Mouse (Mus musculus) forebrain, embryonic 13.5 days (tissue): ENCODE results near the gene Irgq. TPM values are rescaled to one million over a fixed set of nuclear protein-coding genes. Genes with fewer than 3 reads are reported as not detected.

Source experiments
- ATAC-seq: fragments of 200-750 bp; cut with Nextera tagmentation; 2 replicates; pipeline ENCODE4 v1.8.0; 2017
- H3K27ac ChIP-seq: fragments of 300-500 bp; sonication (generic); 2 replicates; pipeline ENCODE4 v1.5.1; 2015; ENCODE audit warnings: inconsistent platforms, mild to moderate bottlenecking, moderate library complexity
- H3K27me3 ChIP-seq: fragments of 300-500 bp; sonication (generic); 2 replicates; pipeline ENCODE4 v1.6.1; 2015; ENCODE audit warnings: mild to moderate bottlenecking, inconsistent platforms
- H3K36me3 ChIP-seq: fragments of 300-500 bp; sonication (generic); 2 replicates; pipeline ENCODE4 v1.6.1; 2015; ENCODE audit warnings: mild to moderate bottlenecking, inconsistent platforms; ENCODE audit not compliant: poor library complexity, severe bottlenecking
- H3K4me1 ChIP-seq: fragments of 300-500 bp; sonication (generic); 2 replicates; pipeline ENCODE4 v1.6.1; 2015; ENCODE audit warnings: inconsistent platforms
- H3K4me2 ChIP-seq: fragments of 300-500 bp; sonication (generic); 2 replicates; pipeline ENCODE4 v1.6.1; 2015; ENCODE audit warnings: inconsistent platforms, mild to moderate bottlenecking, moderate library complexity
- H3K4me3 ChIP-seq: fragments of 300-500 bp; sonication (generic); 2 replicates; pipeline ENCODE4 v1.5.1; 2015; ENCODE audit warnings: mild to moderate bottlenecking, inconsistent platforms
- H3K9ac ChIP-seq: fragments of 300-500 bp; sonication (generic); 2 replicates; pipeline ENCODE4 v1.6.1; 2015; ENCODE audit warnings: mild to moderate bottlenecking, inconsistent platforms
- H3K9me3 ChIP-seq: fragments of 300-500 bp; sonication (generic); replicated peaks from 2 replicates; pipeline ENCODE4 v1.6.1; 2016; ENCODE audit warnings: inconsistent platforms
- WGBS: fragments of 180-500 bp; shearing (Covaris S2); methylation state at CpG from one replicate; pipeline ENCODE4 v1.1.7; 2015; 5-methylcytosine and 5-hydroxymethylcytosine counted together
- polyA plus RNA-seq: library from polyadenylated mRNA; unstranded; fragments of >200 nt; fragmentation: Nextera tagmentation; extraction: Ambion mirVana; gene quantifications from 2 replicates; pipeline ENCODE4 v1.2.1, GENCODE M21; 2015

Irgq gene
- polyA plus RNA-seq, 1 experiment from 2014 or later = 15.1 TPM

DNA sequence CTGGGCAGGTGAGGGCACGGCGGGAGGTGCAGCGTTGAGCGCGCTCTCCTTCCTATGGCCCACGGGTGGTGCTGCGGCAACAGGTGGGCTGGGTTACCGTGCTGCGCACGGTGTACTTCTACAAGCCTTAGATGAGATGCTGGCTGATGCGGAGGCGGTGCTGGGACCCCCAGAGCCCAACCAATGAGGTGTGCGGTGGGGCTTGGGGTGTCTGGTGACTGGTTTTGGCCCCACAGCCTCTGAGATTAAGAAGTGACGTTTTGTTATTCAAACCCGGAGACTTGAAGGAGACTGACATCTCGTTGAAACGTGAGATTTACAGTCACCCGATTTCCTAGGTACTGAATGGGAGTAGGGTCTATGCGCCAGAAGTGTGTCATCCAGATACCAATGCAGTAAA lies 3.8 kb downstream of the Irgq start:
- H3K4me3 ChIP-seq = peak overlapping the region; percentile 12
- H3K9me3 ChIP-seq = no peaks in the 10 kb centered on the region
- no peak for ATAC-seq
- peaks cover 15% of the 10 kb centered on the region for H3K27me3 ChIP-seq
- peaks cover 46% of the 10 kb centered on the region for H3K4me1 ChIP-seq
- H3K27ac ChIP-seq = no peak overlapping the region
- 38% methylated on average over 19 of the region's 19 CpGs for WGBS
- peak overlapping the region; percentile 48; the same call in 1 of the 2 replicates for H3K9ac ChIP-seq
- peaks cover 44% of the 10 kb centered on the region for H3K36me3 ChIP-seq
- peak overlapping the region; percentile 47 for H3K4me2 ChIP-seq

DNA sequence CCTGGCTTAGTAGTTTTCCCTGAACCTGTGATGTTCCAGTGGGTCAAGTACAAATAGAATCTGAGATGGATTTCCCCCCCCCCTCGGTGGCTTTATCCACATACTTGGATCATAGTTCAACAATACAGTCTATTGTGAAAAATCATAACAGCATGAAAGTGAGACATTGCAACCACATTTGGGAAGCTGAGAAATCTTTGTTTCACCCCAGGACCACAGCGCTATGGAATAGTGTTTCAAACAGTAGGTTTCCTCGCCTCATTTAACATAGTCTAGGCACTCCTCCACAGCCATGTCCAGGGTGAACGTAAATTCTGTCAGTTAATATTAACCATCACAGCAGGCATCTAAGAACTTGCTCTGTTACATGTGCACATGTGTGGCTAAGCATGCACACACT lies 6.6 kb downstream of the Irgq start:
- 82% methylated on average over 4 of the region's 4 CpGs for WGBS

DNA sequence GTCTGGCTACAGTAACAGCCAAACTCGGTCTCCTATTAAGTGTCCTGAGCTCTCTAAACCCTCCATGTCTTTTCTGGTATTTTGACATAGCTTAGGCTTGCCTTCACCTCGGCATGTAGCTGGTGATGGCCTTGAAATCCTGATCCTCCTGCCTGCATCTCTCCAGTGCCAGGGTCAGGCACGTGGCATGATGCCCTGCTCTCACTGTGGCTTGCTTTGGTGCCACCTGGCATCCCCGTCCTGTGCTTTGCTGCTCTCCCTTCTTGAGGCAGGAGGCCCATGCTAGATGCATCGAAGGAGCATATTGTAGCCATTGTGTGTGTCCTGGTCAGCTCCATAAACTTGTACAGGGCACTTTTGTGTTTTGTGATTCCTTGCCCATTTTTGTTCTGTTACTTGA lies 7.1 kb downstream of the Irgq start:
- H3K4me2 ChIP-seq = no peak overlapping the region
- no peak for ATAC-seq
- H3K4me3 ChIP-seq = no peak overlapping the region
- H3K9ac ChIP-seq = no peak overlapping the region
- H3K4me1 ChIP-seq = peaks cover 25% of the 10 kb centered on the region
- 81% methylated on average over 5 of the region's 5 CpGs for WGBS
- H3K27me3 ChIP-seq = peaks cover 15% of the 10 kb centered on the region
- no peak overlapping the region for H3K27ac ChIP-seq
- H3K36me3 ChIP-seq = peaks cover 44% of the 10 kb centered on the region
- no peaks in the 10 kb centered on the region for H3K9me3 ChIP-seq

More for the DNA sequence above, 6.6 kb downstream of the Irgq start:
- Histone ChIP-seq H3K9ac (no peak overlapping the region), H3K27me3 (peaks cover 15% of the 10 kb centered on the region), H3K4me3 (no peak overlapping the region), H3K36me3 (peaks cover 44% of the 10 kb centered on the region), H3K4me1 (peaks cover 30% of the 10 kb centered on the region), H3K4me2 (no peak overlapping the region), H3K9me3 (no peaks in the 10 kb centered on the region), H3K27ac (no peak overlapping the region)
- ATAC-seq = no peak

DNA sequence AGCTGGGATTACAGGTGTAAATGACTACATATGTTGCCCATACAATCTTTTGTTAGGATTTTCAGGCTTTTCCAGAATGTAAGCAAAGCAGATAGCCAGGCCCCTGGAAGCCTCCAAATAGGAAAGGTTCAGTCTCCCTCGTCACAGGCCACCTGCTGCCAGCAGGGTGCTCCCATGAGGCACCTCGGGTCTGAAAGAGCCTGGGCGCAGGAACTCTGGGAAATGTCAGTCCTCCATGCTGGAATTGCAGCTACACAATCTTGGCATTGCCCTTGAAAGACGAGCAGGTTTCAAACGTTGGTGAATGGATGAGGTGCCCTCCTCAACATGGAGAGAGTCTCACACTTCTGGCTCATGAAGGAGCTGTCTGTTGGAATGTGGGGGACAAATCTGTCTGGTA lies 7.7 kb downstream of the Irgq start:
- ATAC-seq = no peak; the same call in 1 of the 2 replicates
- peaks cover 43% of the 10 kb centered on the region for H3K36me3 ChIP-seq
- H3K9me3 ChIP-seq = no peaks in the 10 kb centered on the region
- H3K4me1 ChIP-seq = peaks cover 22% of the 10 kb centered on the region
- WGBS = 47% methylated on average over 5 of the region's 5 CpGs
- no peak overlapping the region for H3K4me2 ChIP-seq
- H3K4me3 ChIP-seq = no peak overlapping the region
- no peak overlapping the region for H3K27ac ChIP-seq
- peaks cover 12% of the 10 kb centered on the region for H3K27me3 ChIP-seq
- no peak overlapping the region for H3K9ac ChIP-seq

DNA sequence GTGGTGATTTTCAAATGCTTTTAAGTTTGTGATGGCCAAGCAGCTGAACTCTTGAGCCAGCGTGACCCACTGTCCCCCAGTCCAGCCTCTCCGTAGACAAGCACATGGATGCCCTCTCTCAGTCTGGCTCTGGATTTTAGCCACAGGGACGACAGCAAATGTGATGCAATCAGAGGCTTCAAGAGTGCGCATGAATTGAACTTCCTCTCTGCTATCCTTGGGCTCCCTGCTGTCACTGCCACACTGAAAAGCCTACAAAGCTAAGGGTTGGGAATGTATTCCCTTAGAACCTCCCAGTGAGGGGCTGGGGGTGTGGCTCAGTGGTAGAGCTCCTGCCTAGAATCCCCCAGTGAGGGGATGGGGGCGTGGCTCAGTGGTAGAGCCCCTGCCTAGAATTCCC lies 8.2 kb downstream of the Irgq start:
- no peak; the same call in 1 of the 2 replicates for ATAC-seq
- Histone ChIP-seq H3K36me3 (peaks cover 38% of the 10 kb centered on the region), H3K27ac (no peak overlapping the region), H3K4me3 (no peak overlapping the region), H3K9me3 (no peaks in the 10 kb centered on the region), H3K4me2 (no peak overlapping the region), H3K4me1 (peaks cover 17% of the 10 kb centered on the region), H3K9ac (no peak overlapping the region), H3K27me3 (peaks cover 6% of the 10 kb centered on the region; the same call in 1 of the 2 replicates)
- 80% methylated on average over 5 of the region's 5 CpGs for WGBS

DNA sequence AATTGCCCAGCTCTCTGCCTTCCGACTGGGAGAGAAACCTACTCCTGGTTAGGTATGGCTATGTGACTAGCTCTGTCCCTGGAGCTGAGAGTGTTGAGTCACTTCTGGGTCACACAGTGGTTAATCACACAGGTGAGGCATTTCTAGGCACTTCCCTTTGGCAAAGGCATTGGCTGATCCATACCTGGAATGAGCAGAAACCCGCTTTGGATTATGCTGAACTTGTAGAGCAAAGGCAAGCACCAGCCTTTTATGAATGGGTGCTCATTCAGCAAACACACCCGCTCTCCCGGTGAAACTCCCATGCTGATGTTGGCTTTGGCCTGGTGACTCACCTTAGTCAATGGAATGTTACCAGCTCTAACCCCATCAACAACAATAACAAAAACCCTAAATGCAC lies 9.2 kb downstream of the Irgq start:
- Histone ChIP-seq H3K27ac (no peak overlapping the region), H3K36me3 (peaks cover 28% of the 10 kb centered on the region), H3K4me3 (no peak overlapping the region), H3K4me2 (no peak overlapping the region), H3K9me3 (no peaks in the 10 kb centered on the region), H3K4me1 (peaks cover 7% of the 10 kb centered on the region; the same call in 1 of the 2 replicates), H3K27me3 (no peaks in the 10 kb centered on the region), H3K9ac (no peak overlapping the region)
- WGBS = 95% methylated on average over 4 of the region's 4 CpGs
- ATAC-seq = no peak

DNA sequence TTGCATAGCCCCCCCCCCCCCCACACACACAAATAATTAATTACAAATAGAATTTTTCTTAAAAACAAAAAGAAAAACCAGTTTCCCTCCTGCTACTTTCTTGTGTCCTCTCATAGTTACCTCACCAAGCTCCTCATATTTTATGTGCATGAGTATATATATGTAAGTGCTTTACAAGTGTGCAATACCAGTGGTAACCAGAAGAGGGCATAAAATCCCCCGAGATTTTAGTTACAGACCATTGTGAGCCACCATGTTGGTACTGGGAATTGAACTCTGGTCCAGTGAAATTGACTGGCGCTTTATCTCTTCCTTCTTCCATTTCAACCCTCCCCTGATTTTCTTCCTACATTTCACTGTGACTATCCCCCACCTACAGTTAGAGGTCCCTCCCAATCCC lies 14.0 kb downstream of the Irgq start:
- H3K4me3 ChIP-seq = no peak overlapping the region
- no peak overlapping the region for H3K4me2 ChIP-seq
- WGBS = 91% methylated on average over 2 of the region's 2 CpGs
- no peaks in the 10 kb centered on the region for H3K27me3 ChIP-seq
- H3K27ac ChIP-seq = no peak overlapping the region
- peaks cover 22% of the 10 kb centered on the region for H3K4me1 ChIP-seq
- peaks cover 12% of the 10 kb centered on the region for H3K36me3 ChIP-seq
- no peak overlapping the region for H3K9ac ChIP-seq
- no peak for ATAC-seq
- H3K9me3 ChIP-seq = no peaks in the 10 kb centered on the region

DNA sequence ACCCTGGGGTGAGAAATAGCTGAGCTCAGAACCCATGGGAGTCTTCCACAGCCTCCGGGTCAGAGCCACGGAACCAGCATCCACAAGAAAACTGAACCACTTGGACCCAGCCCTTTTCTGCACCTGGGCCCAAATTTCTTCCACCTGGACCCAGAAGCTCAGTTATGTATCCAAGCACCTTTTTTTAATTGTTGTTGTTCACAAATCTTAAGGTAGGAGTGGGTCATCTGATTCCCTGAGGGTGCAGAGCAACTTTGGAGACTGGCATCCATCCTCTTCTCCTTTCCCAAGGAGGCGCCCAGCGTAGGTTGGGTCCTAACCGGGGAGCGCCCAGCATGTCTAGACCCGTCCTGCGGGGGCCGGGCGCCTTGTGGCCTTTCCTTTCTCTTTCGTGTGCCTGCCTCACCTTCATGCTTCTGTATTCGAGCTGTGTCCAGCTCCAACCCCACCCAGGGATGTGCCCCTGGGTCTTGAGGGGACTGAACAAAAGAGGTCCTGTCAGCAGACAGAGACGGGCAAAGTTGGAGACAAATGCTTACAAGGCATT lies 15.7 kb downstream of the Irgq start, which contains the start of the genes Pinlyp and Xrcc1:
Gene Pinlyp, minus strand, starts transcription at position 51 of the 547 bp plus-strand sequence.
Gene Xrcc1, plus strand, starts transcription at position 222 of the 547 bp plus-strand sequence.
- H3K9me3 ChIP-seq = no peaks in the 10 kb centered on the region
- peaks cover 22% of the 10 kb centered on the region for H3K4me1 ChIP-seq
- H3K4me3 ChIP-seq = peak within 1 kb of the TSS; percentile 83
- H3K27ac ChIP-seq = peak within 1 kb of the TSS; percentile 59
- H3K27me3 ChIP-seq = no peaks in the 10 kb centered on the region
- peaks cover 28% of the 10 kb centered on the region for H3K36me3 ChIP-seq
- 0 out of 2 replicates have a peak, but pooled peaks have one; percentile 9 for ATAC-seq
- peak within 1 kb of the TSS; percentile 74 for H3K4me2 ChIP-seq
- 39% methylated on average over 13 of the region's 13 CpGs for WGBS
- peak within 1 kb of the TSS; percentile 85 for H3K9ac ChIP-seq

DNA sequence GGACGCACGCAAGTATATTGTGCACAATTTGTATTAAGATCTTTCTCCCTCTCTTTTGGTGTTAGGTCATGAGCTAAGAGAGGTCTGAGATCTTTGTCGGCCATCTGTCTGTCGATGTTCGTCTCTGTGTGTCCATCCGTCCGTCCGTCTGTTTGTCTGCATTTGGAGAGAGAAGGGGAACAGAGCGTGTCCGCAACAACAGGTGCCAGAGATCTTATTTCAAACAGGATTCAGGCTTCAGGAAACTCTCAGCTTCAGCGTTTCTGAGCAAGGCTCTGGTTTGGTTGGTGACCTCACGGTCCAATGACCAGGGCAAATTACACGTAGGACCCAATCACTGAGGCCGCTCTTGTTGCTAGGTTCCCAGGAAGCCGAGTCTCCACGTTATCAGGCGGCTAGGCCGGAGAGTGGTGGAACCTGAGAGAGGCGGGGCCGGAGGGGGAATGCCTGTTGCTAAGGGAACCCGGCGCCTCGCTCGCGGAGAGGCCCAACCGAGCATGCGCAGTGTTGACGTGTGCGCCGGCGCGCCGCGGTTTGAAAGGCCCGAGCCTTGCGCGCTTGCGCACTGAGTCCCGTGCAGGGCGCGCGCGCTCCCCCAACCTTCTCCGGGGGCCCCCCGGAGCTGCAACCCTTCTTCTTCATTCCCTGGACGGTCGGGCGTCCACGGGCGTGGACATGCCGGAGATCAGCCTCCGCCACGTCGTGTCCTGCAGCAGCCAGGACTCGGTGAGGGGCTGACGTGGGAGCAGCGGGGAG lies 16.3 kb downstream of the Irgq start:
- Histone ChIP-seq H3K27me3 (no peaks in the 10 kb centered on the region), H3K4me1 (peaks cover 22% of the 10 kb centered on the region), H3K27ac (peak overlapping the region; percentile 59), H3K9me3 (no peaks in the 10 kb centered on the region), H3K9ac (peak overlapping the region; percentile 85), H3K4me3 (peak overlapping the region; percentile 83), H3K4me2 (peak overlapping the region; percentile 74), H3K36me3 (peaks cover 31% of the 10 kb centered on the region)
- peak; percentile 99 for ATAC-seq
- WGBS = under 1% methylated on average over 57 of the region's 57 CpGs

DNA sequence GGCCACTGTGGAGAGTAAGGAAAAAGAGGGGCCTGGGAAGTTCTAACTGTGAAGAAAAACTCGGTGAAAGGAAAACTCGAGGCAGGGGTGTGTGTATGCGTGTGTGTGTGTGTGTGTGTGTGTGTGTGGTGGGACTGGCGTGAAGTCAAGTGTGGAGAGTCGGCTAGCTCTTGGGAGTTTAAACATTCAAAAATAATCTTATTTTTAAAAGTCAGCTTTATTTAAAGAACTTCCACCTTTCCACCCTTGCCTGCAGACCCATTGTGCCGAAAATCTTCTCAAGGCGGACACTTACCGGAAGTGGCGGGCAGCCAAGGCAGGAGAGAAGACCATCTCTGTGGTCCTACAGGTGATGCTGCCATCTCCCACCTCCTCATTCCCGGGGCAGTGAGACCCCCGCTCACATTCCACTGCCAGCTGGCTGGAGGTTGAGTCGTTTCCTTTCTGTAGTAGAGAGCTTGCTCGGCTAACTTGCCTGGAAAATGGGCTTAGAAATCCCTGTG lies 17.1 kb downstream of the Irgq start:
- H3K36me3 ChIP-seq = peaks cover 39% of the 10 kb centered on the region
- no peak overlapping the region for H3K27ac ChIP-seq
- H3K4me1 ChIP-seq = peaks cover 22% of the 10 kb centered on the region
- WGBS = 21% methylated on average over 13 of the region's 13 CpGs
- ATAC-seq = 0 out of 2 replicates have a peak, but pooled peaks have one; percentile 14
- H3K4me2 ChIP-seq = peak overlapping the region; percentile 74
- H3K4me3 ChIP-seq = peak overlapping the region; percentile 83
- H3K27me3 ChIP-seq = no peaks in the 10 kb centered on the region
- H3K9ac ChIP-seq = peak overlapping the region; percentile 85
- no peaks in the 10 kb centered on the region for H3K9me3 ChIP-seq

DNA sequence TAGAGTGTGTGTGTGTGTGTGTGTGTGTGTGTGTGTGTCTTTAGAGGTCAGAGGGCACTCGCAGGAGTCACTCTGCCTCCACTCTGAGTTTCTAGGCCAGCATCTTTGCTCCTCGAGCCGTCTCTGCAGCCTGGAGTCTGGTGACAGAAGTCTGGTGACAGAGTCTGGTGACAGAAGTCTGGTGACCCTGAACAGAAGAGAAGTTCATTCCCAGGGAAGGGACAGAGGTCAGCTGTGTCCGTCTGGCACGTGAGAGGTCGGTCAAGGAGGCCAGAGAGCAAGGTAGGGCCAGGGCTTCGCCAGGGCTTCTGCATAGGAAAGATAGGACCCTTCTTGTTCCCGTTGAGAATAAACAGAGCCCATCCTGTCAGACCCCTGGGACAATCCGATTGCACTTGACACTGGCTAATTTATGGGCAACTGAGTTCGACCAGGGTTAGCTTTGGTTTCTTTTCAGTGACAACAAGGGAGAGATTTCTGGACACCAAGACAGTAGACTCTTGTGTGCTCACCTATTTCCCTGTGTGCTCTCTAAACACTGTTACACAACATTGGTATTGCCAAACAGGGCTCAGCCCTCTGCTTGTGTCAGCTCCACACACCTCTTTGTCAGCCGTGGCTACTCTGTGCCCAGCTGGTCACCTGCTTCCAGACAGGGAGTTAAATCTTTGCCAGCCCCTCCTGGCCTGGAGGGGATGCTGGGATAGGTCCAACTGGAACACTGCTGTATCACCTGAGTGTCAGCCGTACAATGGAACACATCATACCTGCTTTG lies 21.7 kb downstream of the Irgq start:
- H3K36me3 ChIP-seq = peaks cover 76% of the 10 kb centered on the region
- no peaks in the 10 kb centered on the region for H3K27me3 ChIP-seq
- no peak overlapping the region for H3K4me2 ChIP-seq
- H3K4me3 ChIP-seq = no peak overlapping the region
- H3K27ac ChIP-seq = no peak overlapping the region
- no peak overlapping the region for H3K9ac ChIP-seq
- ATAC-seq = no peak
- H3K4me1 ChIP-seq = peaks cover 13% of the 10 kb centered on the region
- no peaks in the 10 kb centered on the region for H3K9me3 ChIP-seq
- 95% methylated on average over 12 of the region's 12 CpGs for WGBS

DNA sequence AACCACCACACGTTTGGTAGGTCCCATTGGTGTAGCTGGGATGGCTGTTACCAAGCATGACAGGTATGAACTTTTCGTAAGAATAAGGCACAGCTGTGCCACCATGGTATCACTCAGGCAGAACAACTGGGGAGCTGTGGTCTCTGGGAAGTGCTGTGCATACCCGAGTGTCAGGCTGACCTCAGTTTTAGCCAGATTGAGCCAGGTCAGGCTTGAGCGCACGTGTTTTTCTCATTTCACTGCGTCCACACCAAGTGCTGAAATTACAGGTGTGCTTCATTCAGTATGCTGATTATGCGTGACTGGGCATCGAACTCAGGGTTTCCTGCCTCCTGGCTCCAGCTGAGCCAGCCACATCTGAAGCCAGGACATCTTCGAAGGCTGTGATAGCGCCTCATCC lies 25.3 kb downstream of the Irgq start:
- no peaks in the 10 kb centered on the region for H3K27me3 ChIP-seq
- H3K4me3 ChIP-seq = no peak overlapping the region
- no peak overlapping the region for H3K9ac ChIP-seq
- no peaks in the 10 kb centered on the region for H3K4me1 ChIP-seq
- 95% methylated on average over 10 of the region's 10 CpGs for WGBS
- H3K4me2 ChIP-seq = no peak overlapping the region
- no peaks in the 10 kb centered on the region for H3K9me3 ChIP-seq
- no peak overlapping the region for H3K27ac ChIP-seq
- no peak for ATAC-seq
- peaks cover 72% of the 10 kb centered on the region for H3K36me3 ChIP-seq
